Mouse (Mus musculus) heart, adult 11 months (tissue): Measurements from ENCODE around the gene Gm10638.

ENCODE experiments used
- DNase-seq: peaks from one replicate; pipeline ENCODE4 v3.0.0; 2022

Gm10638 gene

GRCm38 (mm10) chr8:86789576-86789975, 44.1 kb downstream of the Gm10638 start:
- no peak for DNase-seq

GRCm38 (mm10) chr8:86791542-86791941, 46.0 kb downstream of the Gm10638 start:
- no peak for DNase-seq

- no peak for DNase-seq
These were observed 49.2 kb downstream of the Gm10638 start for GRCm38 (mm10) chr8:86794716-86795115.
